Mouse (Mus musculus) small intestine, adult 2 months (tissue): ENCODE measurements at regions not wholly inside any gene's neighbourhood (a gene's known extent, or its start where the extent isn't known, plus 50 kb on each side); places are given as distances from the start of the nearest gene placed in this dataset.

Experiments used
- H3K27ac ChIP-seq: fragments of 200-500 bp; 2 replicates; pipeline ENCODE4 v1.5.1; 2012; ENCODE audit warnings: low read depth, low read length, control low read depth, inconsistent platforms; ENCODE audit not compliant: insufficient read depth
- H3K27me3 ChIP-seq: fragments of 200-500 bp; 2 replicates; pipeline ENCODE4 v1.6.1; 2012; ENCODE audit warnings: mild to moderate bottlenecking, moderate library complexity, low read length, inconsistent platforms; ENCODE audit not compliant: control insufficient read depth, insufficient read depth
- H3K36me3 ChIP-seq: fragments of 200-500 bp; 2 replicates; pipeline ENCODE4 v1.6.1; 2012; ENCODE audit warnings: mild to moderate bottlenecking, low read length, control low read depth, inconsistent platforms; ENCODE audit not compliant: control insufficient read depth, insufficient read depth
- H3K4me1 ChIP-seq: fragments of 200-500 bp; 2 replicates; pipeline ENCODE4 v1.6.1; 2012; ENCODE audit warnings: low read length, inconsistent platforms, mixed read lengths; ENCODE audit not compliant: control insufficient read depth, insufficient read depth, insufficient read length
- H3K4me3 ChIP-seq: fragments of 200-500 bp; 2 replicates; pipeline ENCODE4 v1.5.1; 2012; ENCODE audit warnings: low read depth, mild to moderate bottlenecking, control low read depth, inconsistent platforms, low read length, moderate library complexity
- CTCF ChIP-seq: fragments of 200-500 bp; IDR thresholded peaks from 2 replicates; pipeline ENCODE4 v1.5.1; 2012; ENCODE audit warnings: low read depth, mild to moderate bottlenecking, control low read depth, inconsistent platforms, low read length, moderate library complexity, mixed read lengths; ENCODE audit not compliant: insufficient replicate concordance, insufficient read length; ENCODE audit errors: extremely low read depth
- POLR2A ChIP-seq: fragments of 200-500 bp; IDR thresholded peaks from 2 replicates; pipeline ENCODE4 v1.6.1; 2012; ENCODE audit warnings: low read depth, mild to moderate bottlenecking, control low read depth, inconsistent platforms, low read length, moderate library complexity
- WGBS: fragments of 180-500 bp; shearing (Covaris S2); methylation state at CpG from one replicate; pipeline ENCODE4 v1.1.7; 2018; 5-methylcytosine and 5-hydroxymethylcytosine counted together

DNA sequence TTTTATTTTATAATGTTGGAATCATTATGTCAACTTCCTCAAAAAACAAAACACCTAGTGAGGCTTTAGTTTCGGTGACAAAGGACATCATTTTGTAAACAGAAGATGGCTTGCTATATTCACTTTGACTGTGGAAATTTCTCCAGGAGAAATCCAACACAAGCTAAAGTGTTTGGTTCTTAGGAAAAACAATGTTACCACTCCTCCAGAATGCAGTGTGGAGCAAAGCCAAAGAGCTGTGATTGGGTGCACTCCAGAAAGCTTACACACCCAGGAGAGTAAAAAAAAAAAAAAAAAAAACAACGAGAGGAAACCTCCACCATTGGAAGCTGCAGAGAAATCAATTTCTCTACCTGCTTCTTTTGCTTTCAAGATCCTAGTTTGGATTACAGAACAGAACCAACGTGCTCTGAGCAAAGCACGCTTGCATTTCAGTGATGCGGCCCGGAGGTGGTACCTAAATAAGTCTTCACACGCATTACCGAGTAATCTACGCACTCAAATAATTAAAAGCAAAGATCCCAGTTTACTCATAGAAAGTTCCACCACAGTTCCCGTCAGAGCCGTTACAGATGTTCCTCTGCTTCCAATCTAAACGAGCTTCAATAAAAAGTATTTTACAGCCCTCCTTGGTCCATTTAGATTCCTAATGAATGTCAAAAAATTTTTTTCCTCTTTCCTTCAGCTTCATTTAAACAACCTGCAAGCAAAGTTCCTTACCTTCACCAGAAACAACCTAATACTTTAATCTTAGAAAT lies 199.5 kb upstream of the Gk2 start:
- H3K36me3 ChIP-seq, result no peaks in the 10 kb centered on the region
- H3K27me3 ChIP-seq, result no peaks in the 10 kb centered on the region
- H3K4me3 ChIP-seq, result no peak overlapping the region
- TF ChIP-seq POLR2A (no peak), CTCF (no peak)
- no peak overlapping the region for H3K27ac ChIP-seq
- H3K4me1 ChIP-seq, result no peaks in the 10 kb centered on the region
- WGBS, result 73% methylated on average over 12 of the region's 12 CpGs

DNA sequence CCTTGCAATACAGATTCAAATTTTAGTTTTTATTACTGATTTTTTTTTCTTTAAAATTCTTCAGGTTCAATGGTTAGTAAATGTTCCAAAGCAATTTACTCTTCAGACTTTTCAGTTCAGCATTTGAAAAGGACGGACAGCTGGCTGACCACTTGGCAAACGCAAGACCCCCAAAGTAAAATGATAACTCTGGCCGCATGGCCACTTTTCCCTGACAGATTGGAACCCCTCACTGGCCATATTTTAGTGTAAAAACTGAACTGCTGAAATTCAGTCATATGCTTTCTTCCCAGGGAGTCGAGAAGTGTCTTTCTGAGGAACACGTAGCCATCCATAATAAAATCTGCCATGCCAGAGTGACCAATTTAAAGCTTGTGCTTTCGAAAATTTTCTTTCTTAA lies 198.4 kb upstream of the Gk2 start:
- no peaks in the 10 kb centered on the region for H3K36me3 ChIP-seq
- no peaks in the 10 kb centered on the region for H3K4me1 ChIP-seq
- TF ChIP-seq POLR2A (no peak), CTCF (no peak)
- no peak overlapping the region for H3K4me3 ChIP-seq
- WGBS, result 87% methylated on average over 6 of the region's 6 CpGs
- H3K27ac ChIP-seq, result no peak overlapping the region
- no peaks in the 10 kb centered on the region for H3K27me3 ChIP-seq

DNA sequence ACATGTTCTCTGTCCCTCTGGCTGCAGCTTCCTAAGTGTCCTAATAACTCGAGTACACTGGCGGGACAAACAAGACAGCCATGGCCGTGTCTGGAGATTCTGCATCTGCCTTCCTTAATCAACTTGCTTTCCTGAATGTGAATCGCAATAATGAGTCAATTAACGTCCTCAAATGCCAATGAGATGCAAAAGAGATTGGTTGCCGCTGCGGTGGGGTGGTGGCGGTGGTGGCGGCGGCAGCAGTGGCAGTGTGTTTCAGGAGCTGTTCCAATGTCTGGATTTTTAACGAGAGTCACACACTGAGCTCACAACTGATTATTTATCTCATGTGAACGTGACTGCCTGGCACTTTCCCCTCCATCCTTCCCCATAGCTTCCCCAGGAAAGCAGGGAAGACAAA lies 197.6 kb upstream of the Gk2 start:
- WGBS, result 67% methylated on average over 12 of the region's 12 CpGs
- Histone ChIP-seq H3K4me3 (no peak overlapping the region), H3K36me3 (no peaks in the 10 kb centered on the region), H3K27me3 (no peaks in the 10 kb centered on the region), H3K4me1 (no peaks in the 10 kb centered on the region), H3K27ac (no peak overlapping the region)
- TF ChIP-seq POLR2A, result no peak
- TF ChIP-seq CTCF, result no peak

DNA sequence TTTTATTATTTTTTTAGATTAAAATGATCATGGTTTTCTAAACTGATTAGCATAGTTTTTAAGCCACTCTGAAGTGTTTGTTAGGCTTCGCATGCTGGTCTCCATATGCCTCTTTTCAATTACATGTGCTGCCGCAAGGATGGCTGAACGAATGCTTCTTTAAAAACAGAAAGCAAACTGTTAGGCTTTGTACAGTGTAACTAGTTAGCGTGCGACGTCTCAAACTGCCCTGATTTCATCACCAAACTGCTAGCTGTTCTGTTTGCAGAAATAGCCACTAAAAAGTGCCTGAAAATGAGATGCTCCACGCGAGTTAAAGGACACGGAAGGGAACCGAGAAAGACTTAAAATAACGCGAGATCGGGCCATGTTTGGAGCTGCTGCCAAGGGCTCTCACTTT lies 185.4 kb upstream of the Gk2 start:
- TF ChIP-seq POLR2A, result no peak
- no peak for TF ChIP-seq CTCF
- WGBS, result 85% methylated on average over 13 of the region's 13 CpGs
- H3K27me3 ChIP-seq, result no peaks in the 10 kb centered on the region
- no peaks in the 10 kb centered on the region for H3K4me1 ChIP-seq
- no peak overlapping the region for H3K4me3 ChIP-seq
- no peaks in the 10 kb centered on the region for H3K36me3 ChIP-seq
- no peak overlapping the region for H3K27ac ChIP-seq

DNA sequence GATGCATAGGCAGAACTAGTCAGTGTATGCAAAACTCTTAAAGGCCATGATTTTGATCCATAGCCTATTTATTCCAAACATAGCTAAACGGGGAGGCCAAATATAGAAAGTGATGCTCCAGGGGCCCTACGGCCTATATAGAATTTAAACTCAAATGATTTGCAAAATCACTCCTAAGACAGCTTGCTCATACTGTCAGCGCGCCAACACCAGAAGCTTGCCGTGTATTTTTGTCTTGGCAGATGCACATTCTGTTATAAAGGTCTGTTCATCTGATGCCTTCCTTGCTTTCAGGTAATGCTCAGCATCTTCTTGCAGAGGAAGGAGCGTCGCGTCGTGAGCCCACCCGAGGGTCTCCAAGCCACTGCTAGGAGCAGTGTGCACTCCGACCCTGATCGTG lies 184.8 kb upstream of the Gk2 start:
- whole genome bisulfite sequencing, result 94% methylated on average over 12 of the region's 12 CpGs
- no peak overlapping the region for H3K27ac ChIP-seq
- H3K36me3 ChIP-seq, result no peaks in the 10 kb centered on the region
- no peaks in the 10 kb centered on the region for H3K4me1 ChIP-seq
- H3K4me3 ChIP-seq, result no peak overlapping the region
- no peak for TF ChIP-seq CTCF
- H3K27me3 ChIP-seq, result no peaks in the 10 kb centered on the region

DNA sequence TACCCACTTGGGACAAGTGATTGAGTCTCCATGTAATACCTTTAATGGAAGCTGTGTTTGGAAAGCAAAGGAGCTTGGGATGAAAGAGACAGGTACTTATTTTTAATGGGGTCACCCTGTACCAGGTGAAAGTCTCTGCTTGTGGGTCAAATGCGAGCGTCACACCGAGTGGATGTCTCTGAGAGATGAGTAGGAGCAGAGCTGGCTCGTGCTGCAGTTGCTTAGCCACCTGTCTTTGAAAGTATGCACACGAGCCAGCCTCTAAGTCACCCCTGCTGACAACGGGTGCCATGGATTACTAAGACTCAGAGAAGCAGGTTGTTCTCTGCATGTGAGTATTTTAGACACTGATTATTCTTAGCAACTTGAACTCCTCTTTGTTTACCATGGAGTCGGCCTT lies 179.5 kb upstream of the Gk2 start:
- TF ChIP-seq CTCF (no peak), POLR2A (no peak)
- no peaks in the 10 kb centered on the region for H3K27me3 ChIP-seq

DNA sequence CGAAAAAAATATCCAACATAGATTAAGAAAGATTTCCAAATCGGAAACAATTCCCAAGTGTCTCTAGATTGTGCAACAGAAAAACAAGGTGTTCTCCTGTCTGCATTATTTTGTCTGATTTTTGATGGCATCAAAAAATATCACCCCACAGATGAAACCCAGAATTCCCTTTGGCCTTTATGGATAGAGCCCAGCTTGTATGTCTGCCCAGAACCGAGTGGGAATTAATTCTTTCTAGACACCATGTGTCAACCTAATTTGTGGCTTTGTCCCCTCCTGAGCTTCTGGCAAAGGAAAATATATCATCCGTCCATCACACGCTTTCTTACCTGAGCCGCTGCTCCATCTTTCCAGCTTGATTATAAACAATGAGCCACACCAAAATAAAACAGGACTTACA lies 176.9 kb upstream of the Gk2 start:
- no peak for TF ChIP-seq CTCF
- Histone ChIP-seq H3K4me3 (no peak overlapping the region), H3K36me3 (no peaks in the 10 kb centered on the region), H3K27me3 (no peaks in the 10 kb centered on the region), H3K27ac (no peak overlapping the region), H3K4me1 (no peaks in the 10 kb centered on the region)
- 88% methylated on average over 6 of the region's 6 CpGs for WGBS

More for the DNA sequence above, 179.5 kb upstream of the Gk2 start:
- no peak overlapping the region for H3K27ac ChIP-seq
- H3K4me3 ChIP-seq, result no peak overlapping the region
- no peaks in the 10 kb centered on the region for H3K36me3 ChIP-seq
- H3K4me1 ChIP-seq, result no peaks in the 10 kb centered on the region
- 58% methylated on average over 7 of the region's 7 CpGs for WGBS
